Mouse (Mus musculus): Measurements from ENCODE around the gene Gfra4. TPM values are rescaled to one million over a fixed set of nuclear protein-coding genes. Genes with fewer than 3 reads are reported as not detected.

Gene Gfra4
- polyA plus RNA-seq, 2 experiments: 0.15 to 0.16 TPM

DNA sequence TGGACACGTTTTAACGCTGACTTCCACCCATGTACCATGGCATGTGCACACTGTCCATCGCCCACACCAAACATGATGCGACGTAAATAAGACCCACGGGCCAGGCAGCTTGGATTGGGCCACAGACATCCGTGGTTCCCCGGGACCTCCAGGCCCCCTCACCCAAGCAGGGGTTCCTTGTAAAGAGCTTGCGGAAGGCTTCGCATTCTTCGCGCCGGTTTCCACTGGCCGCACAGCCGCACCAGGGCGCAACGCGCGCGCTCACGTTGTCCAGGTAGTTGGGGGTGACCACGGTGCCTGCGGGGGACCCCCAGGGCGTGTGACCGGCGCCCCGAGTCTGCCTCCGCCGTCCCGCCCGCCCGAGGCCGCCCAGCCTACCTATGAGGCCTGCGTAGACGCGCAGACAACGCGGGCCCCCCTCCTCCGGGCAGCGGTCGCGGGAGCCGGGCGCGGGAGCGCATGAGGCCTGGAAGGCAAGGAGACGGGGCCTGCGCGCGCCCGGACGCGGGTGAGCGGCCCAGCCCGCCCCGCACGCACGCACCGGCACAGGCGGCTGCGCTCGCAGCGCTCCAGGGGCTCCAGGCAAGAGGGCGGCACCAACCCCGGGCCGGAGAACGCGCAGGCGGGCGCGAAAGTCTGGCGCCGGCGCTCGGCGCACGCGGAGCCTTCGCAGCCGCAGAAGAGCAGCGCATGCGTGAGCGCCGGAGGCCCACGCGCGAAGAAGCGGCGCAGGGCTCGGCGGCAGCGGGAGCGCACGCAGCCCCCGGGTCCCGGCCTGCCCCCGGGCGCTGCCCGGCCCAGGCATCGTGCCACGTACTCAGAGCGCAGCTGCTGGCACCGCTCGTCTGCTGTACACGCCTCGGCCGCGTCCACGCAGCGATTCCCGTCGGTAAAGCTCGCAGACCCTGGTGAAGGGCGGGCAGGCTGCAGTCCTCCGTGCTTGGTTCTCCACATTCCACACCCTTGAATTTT, 1.7 kb downstream of the Gfra4 start:
- H3K36me3 ChIP-seq (replicated peaks; ENCODE audit: control insufficient read depth, insufficient read depth, low read depth): no peaks in the 10 kb centered on the region
- TF ChIP-seq EP300 (IDR thresholded peaks at IDR 0.05; ENCODE audit: low read depth) (no peak), CTCF (IDR thresholded peaks at IDR 0.05; ENCODE audit: low read depth) (no peak)
- DNase-seq (ENCODE audit: low read depth in 3 of 3, low spot score in 3 of 3) (no peak), ATAC-seq (ENCODE audit: insufficient read depth) (no peak)
- H3K4me2 ChIP-seq (ENCODE audit: low read depth): peak overlapping the region; percentile 30
- H3K27ac ChIP-seq: no peak overlapping the region
- WGBS (ENCODE audit: insufficient replicate concordance): 4% methylated on average over 114 of the region's 115 CpGs
- no peaks in the 10 kb centered on the region for H3K9me3 ChIP-seq (ENCODE audit: control insufficient read depth, low read length)
- peak overlapping the region in 1 of 2 experiments; percentile 35; a peak in 2 of 4 replicates for H3K4me3 ChIP-seq (ENCODE audit: insufficient read depth in 1 of 2, low read depth in 2 of 2, low read length in 2 of 2)
- peaks cover 0 to 2% of the 10 kb centered on the region in 2 experiments; a peak in 1 of 4 replicates for H3K4me1 ChIP-seq (replicated peaks; ENCODE audit: control insufficient read depth in 2 of 2, insufficient read depth in 2 of 2, low read length in 1 of 2)
- no peak overlapping the region for H3K9ac ChIP-seq (replicated peaks)
- H3K27me3 ChIP-seq (ENCODE audit: control insufficient read depth, insufficient read depth, low read length): peaks cover 51% of the 10 kb centered on the region

DNA sequence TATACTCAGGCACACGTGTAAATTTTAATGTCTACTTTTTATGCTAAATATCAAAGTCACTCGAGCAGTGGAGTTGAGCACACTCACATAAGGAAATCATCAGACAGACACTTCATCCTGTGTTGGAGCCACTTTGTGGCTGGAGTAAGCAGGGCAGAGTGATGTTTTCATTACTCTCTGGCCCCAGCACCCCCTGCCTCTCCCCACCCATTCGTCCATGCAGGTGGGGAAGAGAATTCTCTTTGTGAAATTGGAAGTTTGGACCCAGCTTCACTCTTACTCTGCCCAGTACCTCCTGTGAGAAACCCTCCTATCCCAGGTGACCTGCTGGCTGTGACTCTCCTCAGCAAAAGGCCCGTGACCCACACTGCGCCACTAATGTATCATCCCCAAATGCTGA, 4.2 kb downstream of the Gfra4 start:
- ATAC-seq (ENCODE audit: insufficient read depth) (no peak), DNase-seq (ENCODE audit: low read depth in 3 of 3, low spot score in 3 of 3) (no peak)
- H3K4me2 ChIP-seq (ENCODE audit: low read depth): no peak overlapping the region
- peaks cover 50% of the 10 kb centered on the region for H3K27me3 ChIP-seq (ENCODE audit: control insufficient read depth, insufficient read depth, low read length)
- H3K27ac ChIP-seq: no peak overlapping the region
- no peak overlapping the region for H3K9ac ChIP-seq (replicated peaks)
- TF ChIP-seq CTCF (IDR thresholded peaks at IDR 0.05; ENCODE audit: low read depth): no peak
- no peak for TF ChIP-seq EP300 (IDR thresholded peaks at IDR 0.05; ENCODE audit: low read depth)
- H3K36me3 ChIP-seq (replicated peaks; ENCODE audit: control insufficient read depth, insufficient read depth, low read depth): no peaks in the 10 kb centered on the region
- H3K4me3 ChIP-seq (ENCODE audit: insufficient read depth in 1 of 2, low read depth in 2 of 2, low read length in 2 of 2): no peak overlapping the region
- H3K9me3 ChIP-seq (ENCODE audit: control insufficient read depth, low read length): no peaks in the 10 kb centered on the region
- 63% methylated on average over 5 of the region's 5 CpGs for WGBS (ENCODE audit: insufficient replicate concordance)
- H3K4me1 ChIP-seq (replicated peaks; ENCODE audit: control insufficient read depth in 2 of 2, insufficient read depth in 2 of 2, low read length in 1 of 2): no peaks in the 10 kb centered on the region

DNA sequence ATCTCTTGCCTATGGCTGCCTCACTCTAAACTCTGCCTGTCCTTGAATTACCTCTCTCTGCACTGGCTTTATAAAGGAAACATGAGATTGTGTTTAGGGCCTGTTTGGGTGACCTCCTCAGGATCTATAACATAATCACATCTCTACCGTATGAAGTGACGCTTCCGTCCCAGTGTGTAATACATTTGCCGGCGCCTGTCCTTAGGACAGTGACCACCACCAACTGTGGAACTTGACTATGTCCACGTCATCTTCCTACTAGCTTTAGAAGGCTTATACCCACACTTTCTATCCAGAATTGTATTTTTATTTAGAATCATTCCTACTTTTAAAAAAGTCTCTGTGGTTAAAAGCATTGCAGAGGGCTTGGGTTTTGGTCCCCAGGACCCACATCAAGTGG, 4.7 kb downstream of the Gfra4 start:
- Histone ChIP-seq H3K9ac (replicated peaks) (no peak overlapping the region), H3K4me3 (ENCODE audit: insufficient read depth in 1 of 2, low read depth in 2 of 2, low read length in 2 of 2) (no peak overlapping the region), H3K4me1 (replicated peaks; ENCODE audit: control insufficient read depth in 2 of 2, insufficient read depth in 2 of 2, low read length in 1 of 2) (no peaks in the 10 kb centered on the region), H3K36me3 (replicated peaks; ENCODE audit: control insufficient read depth, insufficient read depth, low read depth) (no peaks in the 10 kb centered on the region), H3K4me2 (ENCODE audit: low read depth) (no peak overlapping the region), H3K9me3 (ENCODE audit: control insufficient read depth, low read length) (no peaks in the 10 kb centered on the region), H3K27ac (no peak overlapping the region), H3K27me3 (ENCODE audit: control insufficient read depth, insufficient read depth, low read length) (peaks cover 46% of the 10 kb centered on the region)
- ATAC-seq (ENCODE audit: insufficient read depth) (no peak), DNase-seq (ENCODE audit: low read depth in 3 of 3, low spot score in 3 of 3) (no peak)
- 79% methylated on average over 6 of the region's 6 CpGs for WGBS (ENCODE audit: insufficient replicate concordance)
- TF ChIP-seq CTCF (IDR thresholded peaks at IDR 0.05; ENCODE audit: low read depth): no peak
- TF ChIP-seq EP300 (IDR thresholded peaks at IDR 0.05; ENCODE audit: low read depth): no peak

DNA sequence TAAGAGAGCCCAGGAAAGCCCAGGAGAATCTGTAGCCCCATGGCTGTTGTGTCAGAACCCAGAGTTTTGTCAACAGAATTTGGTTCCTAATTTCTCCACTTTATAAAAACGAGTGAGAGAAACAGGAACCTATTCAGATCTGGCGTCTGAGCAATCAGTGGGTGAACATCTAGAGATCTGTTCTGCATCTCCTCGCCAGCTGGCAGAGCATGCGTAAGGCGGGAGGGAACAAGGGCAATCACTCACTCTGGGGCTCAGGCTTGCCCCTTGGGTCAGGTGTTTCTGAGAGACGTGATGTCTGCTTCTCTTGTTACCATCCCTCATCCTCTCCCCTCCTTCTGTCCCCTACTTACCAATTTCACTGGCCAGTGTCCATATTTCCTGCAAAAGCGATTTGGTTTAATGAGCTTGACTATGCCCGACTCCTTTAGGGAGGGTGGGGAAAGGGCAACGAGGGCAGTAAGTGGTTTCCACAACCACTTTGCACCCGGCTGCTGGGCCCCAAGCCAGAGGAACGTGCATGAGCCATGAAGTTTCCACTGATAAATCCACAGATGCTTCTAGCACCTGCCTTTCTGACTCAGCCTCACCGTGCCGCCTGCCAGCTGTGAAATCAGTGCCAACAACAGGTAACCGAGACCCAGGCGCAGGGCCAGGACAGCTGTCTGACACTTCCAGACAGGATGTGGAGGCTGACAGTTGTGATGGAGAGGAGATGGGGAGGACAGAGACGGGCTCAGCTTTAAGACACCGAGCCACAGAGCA, 5.5 kb downstream of the Gfra4 start:
- Histone ChIP-seq H3K27ac (no peak overlapping the region), H3K4me3 (ENCODE audit: insufficient read depth in 1 of 2, low read depth in 2 of 2, low read length in 2 of 2) (no peak overlapping the region), H3K9ac (replicated peaks) (no peak overlapping the region), H3K4me2 (ENCODE audit: low read depth) (no peak overlapping the region), H3K9me3 (ENCODE audit: control insufficient read depth, low read length) (no peaks in the 10 kb centered on the region), H3K36me3 (replicated peaks; ENCODE audit: control insufficient read depth, insufficient read depth, low read depth) (no peaks in the 10 kb centered on the region), H3K27me3 (ENCODE audit: control insufficient read depth, insufficient read depth, low read length) (peaks cover 38% of the 10 kb centered on the region), H3K4me1 (replicated peaks; ENCODE audit: control insufficient read depth in 2 of 2, insufficient read depth in 2 of 2, low read length in 1 of 2) (0 out of 4 replicates have a peak, but pooled peaks cover 0 to under 1% of the 10 kb centered on the region in 2 experiments)
- whole genome bisulfite sequencing (ENCODE audit: insufficient replicate concordance): 45% methylated on average over 17 of the region's 17 CpGs
- no peak for TF ChIP-seq CTCF (IDR thresholded peaks at IDR 0.05; ENCODE audit: low read depth)
- TF ChIP-seq EP300 (IDR thresholded peaks at IDR 0.05; ENCODE audit: low read depth): no peak
- DNase-seq (ENCODE audit: low read depth in 3 of 3, low spot score in 3 of 3) (no peak), ATAC-seq (ENCODE audit: insufficient read depth) (no peak)

DNA sequence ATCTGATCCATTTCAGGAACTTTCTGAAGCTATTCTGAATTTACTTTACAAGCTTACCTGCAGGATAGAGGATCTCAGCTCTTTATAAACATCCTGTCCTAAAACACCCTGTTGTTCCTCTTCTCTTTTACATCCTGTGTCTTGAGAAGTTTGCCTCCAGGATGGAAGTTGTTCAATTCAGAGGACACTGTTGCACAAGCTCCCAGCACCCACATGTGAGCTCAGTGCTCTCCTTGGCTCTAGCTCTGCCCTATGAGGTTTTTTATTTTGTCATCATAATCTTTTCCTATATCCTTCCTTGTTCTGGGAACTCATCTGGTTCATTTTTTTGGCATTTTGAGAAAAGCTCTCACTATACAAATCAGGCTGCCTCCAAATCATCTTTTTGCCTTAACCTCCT, 6.1 kb downstream of the Gfra4 start:
- ATAC-seq (ENCODE audit: insufficient read depth) (no peak), DNase-seq (ENCODE audit: low read depth in 3 of 3, low spot score in 3 of 3) (no peak)
- Histone ChIP-seq H3K27ac (no peak overlapping the region), H3K4me1 (replicated peaks; ENCODE audit: control insufficient read depth in 2 of 2, insufficient read depth in 2 of 2, low read length in 1 of 2) (peaks cover 2 to 7% of the 10 kb centered on the region in 2 experiments; a peak in 3 of 4 replicates), H3K9ac (replicated peaks) (no peak overlapping the region), H3K4me3 (ENCODE audit: insufficient read depth in 1 of 2, low read depth in 2 of 2, low read length in 2 of 2) (no peak overlapping the region), H3K9me3 (ENCODE audit: control insufficient read depth, low read length) (no peaks in the 10 kb centered on the region), H3K36me3 (replicated peaks; ENCODE audit: control insufficient read depth, insufficient read depth, low read depth) (no peaks in the 10 kb centered on the region), H3K27me3 (ENCODE audit: control insufficient read depth, insufficient read depth, low read length) (peaks cover 31% of the 10 kb centered on the region), H3K4me2 (ENCODE audit: low read depth) (no peak overlapping the region)
- TF ChIP-seq EP300 (IDR thresholded peaks at IDR 0.05; ENCODE audit: low read depth): no peak
- no peak for TF ChIP-seq CTCF (IDR thresholded peaks at IDR 0.05; ENCODE audit: low read depth)

Data from liver, embryonic 14.5 days (tissue).